Mouse (Mus musculus) testis, adult 2 months (tissue): ENCODE data around the gene Dbx2. TPM values are rescaled to one million over a fixed set of nuclear protein-coding genes. Genes with fewer than 3 reads are reported as not detected.

Experiments
- H3K27ac ChIP-seq: fragments of 200-500 bp; 2 replicates; pipeline ENCODE4 v1.5.1; 2012; ENCODE audit warnings: low read depth, low read length; ENCODE audit not compliant: control insufficient read depth, insufficient read depth
- H3K27me3 ChIP-seq: fragments of 200-500 bp; 2 replicates; pipeline ENCODE4 v1.6.1; 2012; ENCODE audit warnings: mild to moderate bottlenecking, low read length, moderate library complexity; ENCODE audit not compliant: control insufficient read depth, insufficient read depth
- H3K36me3 ChIP-seq: fragments of 200-500 bp; 2 replicates; pipeline ENCODE4 v1.6.1; 2012; ENCODE audit warnings: mild to moderate bottlenecking, low read length; ENCODE audit not compliant: control insufficient read depth, insufficient read depth
- H3K4me1 ChIP-seq: fragments of 200-500 bp; 2 replicates; pipeline ENCODE4 v1.6.1; 2012; ENCODE audit warnings: low read length; ENCODE audit not compliant: control insufficient read depth, insufficient read depth
- H3K4me3 ChIP-seq: fragments of 200-500 bp; 2 replicates; pipeline ENCODE4 v1.5.1; 2012; ENCODE audit warnings: low read depth, mild to moderate bottlenecking, low read length, moderate library complexity, mixed read lengths; ENCODE audit not compliant: control insufficient read depth
- CTCF ChIP-seq: fragments of 200-500 bp; IDR thresholded peaks from 2 replicates; pipeline ENCODE4 v1.5.1; 2012; ENCODE audit warnings: low read depth, mild to moderate bottlenecking, inconsistent platforms, low read length, moderate library complexity; ENCODE audit not compliant: control insufficient read depth, insufficient read depth, insufficient replicate concordance
- POLR2A ChIP-seq: fragments of 200-500 bp; IDR thresholded peaks from 2 replicates; pipeline ENCODE4 v1.6.1; 2012; ENCODE audit warnings: low read depth, mild to moderate bottlenecking, inconsistent platforms, low read length, moderate library complexity; ENCODE audit not compliant: control insufficient read depth
- polyA plus RNA-seq: library from polyadenylated mRNA; depleted of rRNA; stranded (reverse); fragments of >200 nt; gene quantifications from 2 replicates; pipeline ENCODE4 v1.2.3, GENCODE M21; 2012; rRNA removed

Dbx2 gene
- polyA plus RNA-seq, 1 experiment: 0.02 TPM

DNA sequence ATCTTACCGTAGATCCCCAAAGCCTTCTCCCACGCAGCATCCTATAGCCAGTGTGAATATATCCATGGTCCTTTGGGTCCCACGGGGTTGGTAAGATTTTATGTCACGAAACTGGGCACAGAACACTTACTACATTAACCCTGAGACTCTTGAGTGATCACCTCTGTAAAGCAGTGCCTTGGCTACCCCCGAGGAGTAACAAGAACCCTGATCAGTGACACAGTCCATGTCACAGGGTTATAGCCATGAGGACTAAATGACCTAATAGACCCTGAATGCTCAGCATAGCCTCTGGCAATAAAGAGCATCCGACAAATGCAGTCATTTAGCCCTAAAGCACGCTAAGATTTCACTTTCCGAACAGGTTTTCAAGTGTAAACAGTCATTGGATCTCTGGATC lies 33.0 kb downstream of the Dbx2 start:
- no peaks in the 10 kb centered on the region for H3K36me3 ChIP-seq
- no peaks in the 10 kb centered on the region for H3K27me3 ChIP-seq
- H3K27ac ChIP-seq: no peak overlapping the region
- H3K4me1 ChIP-seq: no peaks in the 10 kb centered on the region
- H3K4me3 ChIP-seq: no peak overlapping the region
- TF ChIP-seq POLR2A: no peak
- no peak for TF ChIP-seq CTCF

DNA sequence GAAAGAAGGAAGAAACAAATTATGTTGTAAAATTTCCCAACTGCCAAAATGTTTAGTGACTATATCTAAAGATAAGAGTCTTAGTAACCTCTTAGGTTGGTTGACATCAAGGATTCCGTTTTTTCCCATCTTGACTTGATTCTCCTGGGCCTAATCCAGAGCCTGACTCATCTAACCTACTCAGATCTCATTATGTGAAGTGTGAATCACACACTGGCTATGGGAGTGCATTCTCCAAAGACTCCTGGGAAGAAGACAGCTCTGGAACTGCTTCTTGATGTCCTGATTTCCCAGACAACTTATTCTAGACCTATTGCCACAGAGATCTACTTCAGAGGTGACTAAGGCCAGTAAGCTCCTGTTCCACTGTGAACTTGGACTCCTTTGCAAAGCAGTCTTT lies 43.2 kb downstream of the Dbx2 start:
- TF ChIP-seq CTCF (no peak), POLR2A (no peak)
- H3K36me3 ChIP-seq: no peaks in the 10 kb centered on the region

DNA sequence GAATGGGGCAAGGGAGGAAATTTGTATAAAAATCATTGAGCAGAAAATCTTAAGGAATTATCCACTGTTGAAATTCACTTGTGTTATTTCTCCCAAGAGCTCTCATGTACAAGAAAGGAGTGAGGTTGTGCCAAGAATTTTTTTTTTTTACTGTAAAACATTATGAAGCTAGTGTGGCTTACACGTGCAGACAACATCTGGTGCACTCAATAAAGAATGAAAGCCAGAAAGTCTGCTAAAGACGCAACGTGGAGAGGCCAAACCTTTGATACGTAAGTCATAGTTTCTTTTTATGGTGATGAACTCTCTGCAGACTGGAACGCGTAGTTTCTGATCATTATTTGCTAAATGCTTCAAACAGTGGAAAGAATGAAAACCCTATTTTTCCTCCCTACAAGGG lies 54.6 kb downstream of the Dbx2 start:
- Histone ChIP-seq H3K4me1 (no peaks in the 10 kb centered on the region), H3K27me3 (no peaks in the 10 kb centered on the region), H3K27ac (no peak overlapping the region), H3K36me3 (no peaks in the 10 kb centered on the region), H3K4me3 (no peak overlapping the region)
- no peak for TF ChIP-seq CTCF
- no peak for TF ChIP-seq POLR2A

More for the DNA sequence above, 43.2 kb downstream of the Dbx2 start:
- Histone ChIP-seq H3K4me3 (no peak overlapping the region), H3K27me3 (no peaks in the 10 kb centered on the region), H3K27ac (no peak overlapping the region), H3K4me1 (no peaks in the 10 kb centered on the region)

DNA sequence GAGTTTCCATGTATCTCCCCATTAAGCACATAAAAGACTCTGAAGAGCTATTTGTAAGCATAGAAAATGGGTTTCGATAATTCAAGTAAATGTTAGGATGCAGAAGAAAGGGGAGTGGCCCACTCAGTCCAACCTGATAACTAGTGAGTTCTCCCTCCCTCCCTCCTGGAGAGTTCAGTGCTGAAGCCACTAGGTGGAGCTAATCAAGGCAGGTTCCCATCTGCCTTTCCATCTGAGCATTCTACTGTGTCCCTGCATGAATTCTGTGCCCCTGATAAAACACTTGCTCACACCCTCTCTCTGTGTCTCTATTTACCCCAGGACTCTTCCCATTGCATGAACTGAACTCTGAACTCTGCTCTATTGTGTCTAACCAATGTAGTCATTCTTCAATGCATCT lies 57.1 kb downstream of the Dbx2 start:
- Histone ChIP-seq H3K27ac (no peak overlapping the region), H3K27me3 (no peaks in the 10 kb centered on the region), H3K36me3 (no peaks in the 10 kb centered on the region), H3K4me3 (no peak overlapping the region), H3K4me1 (no peaks in the 10 kb centered on the region)
- peak; percentile 28; the same call in 1 of the 2 replicates for TF ChIP-seq CTCF
- TF ChIP-seq POLR2A: no peak

DNA sequence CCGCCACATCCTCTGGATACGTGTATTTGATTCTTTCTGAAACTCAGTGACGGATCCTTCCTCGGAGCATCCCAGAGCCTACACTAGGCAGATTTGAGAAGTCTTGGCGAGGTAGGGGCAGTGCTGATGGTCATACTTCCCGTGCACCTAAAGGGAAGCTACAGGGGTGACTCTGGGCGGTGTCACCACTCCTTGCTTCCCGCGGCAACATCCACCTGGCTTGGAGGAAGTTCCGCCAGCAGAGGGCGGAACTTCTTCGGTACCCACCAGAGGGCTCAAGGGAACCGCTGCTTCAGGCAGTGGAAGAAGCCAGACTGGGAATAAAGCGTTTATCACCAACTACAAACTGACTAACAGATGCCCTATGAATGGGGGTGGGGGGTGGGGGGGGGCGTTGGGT lies 68.9 kb downstream of the Dbx2 start:
- no peaks in the 10 kb centered on the region for H3K4me1 ChIP-seq
- H3K36me3 ChIP-seq: no peaks in the 10 kb centered on the region
- H3K4me3 ChIP-seq: peak overlapping the region; percentile 79
- H3K27ac ChIP-seq: no peak overlapping the region
- no peaks in the 10 kb centered on the region for H3K27me3 ChIP-seq
- peak; percentile 22; the same call in 1 of the 2 replicates for TF ChIP-seq POLR2A
- TF ChIP-seq CTCF: no peak

DNA sequence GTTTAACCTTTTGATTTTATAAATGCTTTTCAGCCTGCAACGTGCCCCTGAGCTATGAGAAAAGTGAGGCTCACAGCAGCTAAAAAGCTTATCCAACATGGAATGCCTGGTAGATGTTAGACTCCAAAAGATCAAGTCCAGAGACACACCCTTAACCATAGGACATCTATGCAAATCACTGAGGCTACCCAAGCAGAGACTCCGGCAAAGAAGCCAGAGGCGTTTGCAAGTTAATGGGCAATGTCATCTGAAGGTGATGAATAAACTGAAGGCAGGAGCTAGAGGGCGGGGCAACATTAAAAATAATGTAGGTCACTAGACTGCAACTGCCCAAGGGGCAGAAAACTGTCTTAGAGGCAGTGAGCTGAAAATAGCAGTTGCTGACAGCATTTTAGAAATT lies 70.9 kb downstream of the Dbx2 start:
- no peaks in the 10 kb centered on the region for H3K36me3 ChIP-seq
- TF ChIP-seq CTCF (no peak), POLR2A (no peak)
- no peak overlapping the region for H3K27ac ChIP-seq
- H3K4me1 ChIP-seq: no peaks in the 10 kb centered on the region
- H3K4me3 ChIP-seq: no peak overlapping the region
- no peaks in the 10 kb centered on the region for H3K27me3 ChIP-seq

DNA sequence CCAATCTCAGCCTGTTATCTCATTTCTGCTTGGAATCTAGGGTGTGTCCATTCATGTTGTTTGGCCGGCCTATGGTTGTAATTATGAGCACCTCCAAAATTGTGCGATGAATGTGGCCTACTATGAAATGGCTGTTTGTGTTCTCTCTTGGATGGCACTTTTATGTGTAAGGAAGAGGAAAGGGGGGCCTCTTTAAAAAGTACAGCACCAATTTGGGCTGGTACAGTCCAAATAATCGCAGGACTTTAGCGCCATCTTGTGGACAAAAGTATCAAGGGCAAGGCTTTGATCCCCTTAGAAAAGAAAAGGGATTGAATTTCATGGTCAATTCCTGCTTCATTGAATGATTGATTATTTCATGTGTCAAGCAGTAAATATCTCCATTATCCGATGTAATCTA lies 81.1 kb downstream of the Dbx2 start:
- Histone ChIP-seq H3K4me1 (peaks cover 3% of the 10 kb centered on the region), H3K27me3 (no peaks in the 10 kb centered on the region), H3K4me3 (no peak overlapping the region), H3K27ac (no peak overlapping the region), H3K36me3 (no peaks in the 10 kb centered on the region)
- TF ChIP-seq CTCF (no peak), POLR2A (no peak)

Other genes starting within 250 kb of the Dbx2 start
- 11.7 and 11.9 TPM in 2 replicates for gene Nell2, start 127.4 kb downstream of the Dbx2 start, polyA plus RNA-seq
- 5.5 and 5.8 TPM in 2 replicates for gene Ano6, start 134.9 kb upstream of the Dbx2 start, polyA plus RNA-seq